Mouse (Mus musculus) granulocyte monocyte progenitor cell, adult 5-6 weeks (primary cell): ENCODE results near the gene Cd180. TPM values are rescaled to one million over a fixed set of nuclear protein-coding genes. Genes with fewer than 3 reads are reported as not detected.

Experiments used
- ATAC-seq: replicated peaks from 2 replicates; pipeline ENCODE4 v1.8.0; 2016; ENCODE audit warnings: mild to moderate bottlenecking, moderate TSS enrichment, inconsistent platforms; ENCODE audit not compliant: poor library complexity, severe bottlenecking
- total RNA-seq, 2 experiments: library from RNA; stranded (forward) in 1 of 2; stranded (reverse) in 1 of 2; fragments of 200-712, 200-1000 nt in 1 of 2; fragments of >200 nt in 1 of 2; fragmentation: Nextera tagmentation in 1 of 2; gene quantifications; 2 replicates each; pipeline ENCODE4 v1.2.3; 2014 to 2017

Gene Cd180
- total RNA-seq (2014; fragmentation: Nextera tagmentation) (32.1 and 37.9 TPM in 2 replicates), total RNA-seq (2017) (6.6 and 22.1 TPM in 2 replicates)

- peak; percentile 36 for ATAC-seq
Observed at GRCm38 (mm10) chr13:102693341-102693801, at the start of gene Cd180. TSS of gene Cd180 (plus strand) at chr13:102693558.

- no peak for ATAC-seq
Observed at GRCm38 (mm10) chr13:102644344-102644743, 49.0 kb upstream of the Cd180 start.

DNA sequence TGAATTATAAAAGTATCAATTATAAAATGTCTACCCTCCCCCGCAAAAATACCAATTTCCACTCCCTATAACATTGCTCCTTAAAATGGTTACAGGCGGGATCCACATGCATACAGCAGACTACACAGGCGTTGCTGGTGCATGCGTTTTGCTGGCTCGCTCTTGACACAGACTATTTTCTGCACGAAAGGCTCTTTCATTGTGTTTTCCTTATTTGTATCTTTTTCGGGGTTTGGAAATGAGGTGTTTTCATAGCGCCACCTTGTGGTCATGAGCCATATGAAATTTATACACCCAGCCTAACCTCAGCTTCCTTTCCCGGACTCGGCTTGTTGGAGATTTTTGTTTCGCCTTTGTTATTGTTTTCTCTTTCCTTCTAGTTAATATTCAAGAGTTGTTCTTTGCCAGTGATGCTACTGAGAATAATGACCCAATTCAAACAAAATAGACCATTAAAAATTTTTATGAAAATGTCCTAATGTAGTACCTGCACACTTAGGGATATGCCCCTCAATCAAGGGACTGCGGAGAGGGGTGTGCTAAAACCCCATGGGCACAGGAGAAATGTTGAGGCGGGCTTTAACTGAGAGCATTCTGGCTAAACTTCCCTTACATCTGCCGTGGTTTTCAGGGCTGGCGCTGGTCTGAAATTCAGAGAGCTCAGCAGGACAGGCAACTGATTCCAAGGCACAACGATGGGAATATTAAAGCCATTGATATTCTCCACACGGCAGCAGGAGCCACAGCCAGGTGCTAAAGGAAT, 48.4 kb upstream of the Cd180 start:
- ATAC-seq = peak; percentile 61

- peak; percentile 89 for ATAC-seq
Observed at GRCm38 (mm10) chr13:102646271-102646771, 47.0 kb upstream of the Cd180 start.

GRCm38 (mm10) chr13:102647511-102647910, 45.8 kb upstream of the Cd180 start:
- ATAC-seq = no peak

GRCm38 (mm10) chr13:102652303-102652889, 41.0 kb upstream of the Cd180 start:
- no peak for ATAC-seq

- ATAC-seq = no peak
Observed at GRCm38 (mm10) chr13:102655071-102655570, 38.2 kb upstream of the Cd180 start.

GRCm38 (mm10) chr13:102656153-102656690, 37.1 kb upstream of the Cd180 start:
- no peak for ATAC-seq

DNA sequence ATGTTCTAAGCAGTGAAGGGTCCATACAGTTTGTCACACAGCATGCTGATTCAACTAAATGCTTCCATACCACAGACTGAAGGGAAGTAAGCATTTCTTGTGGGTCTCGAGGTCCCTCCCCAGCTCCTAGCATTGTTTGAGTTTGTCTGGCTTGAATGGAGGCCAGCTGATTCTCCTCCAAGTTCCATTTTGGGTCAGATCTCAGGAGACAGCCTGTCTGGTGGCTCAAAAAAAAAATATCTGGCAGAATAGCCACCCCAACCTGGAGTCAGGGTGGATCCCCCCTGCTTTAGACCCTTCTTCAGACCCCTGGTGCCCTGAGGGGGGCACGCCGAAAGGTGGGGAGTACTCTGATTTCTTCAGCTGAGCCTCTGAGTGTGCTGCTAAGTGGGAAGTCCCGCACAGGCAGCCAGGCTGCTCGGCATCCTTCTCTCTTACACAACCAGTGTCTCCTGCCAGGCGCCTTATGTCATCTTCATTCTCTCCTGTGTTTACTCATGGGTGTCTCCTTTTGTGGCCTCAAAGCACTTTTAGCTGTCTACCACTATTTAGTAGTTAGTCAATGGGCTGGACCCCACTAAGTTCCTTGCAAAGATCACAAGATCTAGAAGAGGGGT, 35.0 kb upstream of the Cd180 start:
- peak; percentile 72 for ATAC-seq

DNA sequence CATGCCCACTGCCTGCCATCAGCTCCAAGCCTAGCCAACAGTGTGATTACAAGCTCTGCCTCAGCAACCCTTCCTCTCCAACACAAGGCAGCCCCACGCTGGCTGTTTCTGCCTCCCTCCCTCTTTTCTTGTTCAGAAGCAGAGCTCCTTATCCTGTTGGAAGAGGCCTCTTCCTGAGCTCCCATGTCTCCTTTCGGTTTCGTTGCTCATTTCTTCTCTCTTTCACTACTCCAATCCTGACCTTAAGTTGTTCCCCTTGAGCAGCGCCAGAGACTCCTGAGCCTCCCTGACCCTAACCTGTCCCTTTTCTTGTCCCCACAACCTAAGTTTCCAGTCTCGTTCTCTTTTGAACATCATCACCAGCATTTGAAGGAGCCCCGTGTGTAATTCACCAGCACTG, 29.3 kb upstream of the Cd180 start:
- peak; percentile 9 for ATAC-seq

DNA sequence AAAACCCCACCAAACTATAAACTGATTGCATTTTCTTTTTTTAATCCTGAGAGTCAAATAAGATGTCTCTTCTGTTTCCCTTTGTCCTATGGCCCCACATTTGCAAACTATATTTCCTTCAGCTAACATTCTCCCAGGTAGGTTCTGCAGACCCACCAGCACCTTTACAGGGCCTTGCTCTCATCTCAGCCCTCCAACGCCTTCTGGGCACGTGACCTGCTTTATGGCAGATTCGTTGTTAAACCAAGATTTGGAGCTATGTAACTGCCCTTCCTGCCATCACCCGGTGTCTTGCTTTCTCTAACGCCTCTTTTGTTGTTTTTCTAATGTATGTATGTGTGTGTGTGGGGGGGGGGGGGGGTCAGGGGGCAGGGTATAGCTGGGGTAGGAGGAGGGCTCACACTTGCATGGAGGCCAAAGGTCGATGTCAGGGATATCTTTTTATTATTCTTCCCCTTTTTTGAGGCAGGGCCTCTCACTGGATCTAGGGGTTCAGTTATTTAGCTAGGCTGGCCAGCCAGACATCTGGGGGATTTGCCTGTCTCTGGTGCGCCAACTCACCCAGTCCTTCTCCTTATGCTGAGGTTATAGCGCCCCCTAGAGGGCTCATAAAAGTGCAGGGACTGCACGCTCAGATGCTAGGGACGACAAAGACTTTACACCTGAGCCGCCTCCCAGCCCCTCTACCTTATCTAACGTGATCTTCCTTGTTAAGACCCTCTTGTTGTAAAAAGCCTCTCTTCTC, 28.3 kb upstream of the Cd180 start:
- ATAC-seq = peak; percentile 26

DNA sequence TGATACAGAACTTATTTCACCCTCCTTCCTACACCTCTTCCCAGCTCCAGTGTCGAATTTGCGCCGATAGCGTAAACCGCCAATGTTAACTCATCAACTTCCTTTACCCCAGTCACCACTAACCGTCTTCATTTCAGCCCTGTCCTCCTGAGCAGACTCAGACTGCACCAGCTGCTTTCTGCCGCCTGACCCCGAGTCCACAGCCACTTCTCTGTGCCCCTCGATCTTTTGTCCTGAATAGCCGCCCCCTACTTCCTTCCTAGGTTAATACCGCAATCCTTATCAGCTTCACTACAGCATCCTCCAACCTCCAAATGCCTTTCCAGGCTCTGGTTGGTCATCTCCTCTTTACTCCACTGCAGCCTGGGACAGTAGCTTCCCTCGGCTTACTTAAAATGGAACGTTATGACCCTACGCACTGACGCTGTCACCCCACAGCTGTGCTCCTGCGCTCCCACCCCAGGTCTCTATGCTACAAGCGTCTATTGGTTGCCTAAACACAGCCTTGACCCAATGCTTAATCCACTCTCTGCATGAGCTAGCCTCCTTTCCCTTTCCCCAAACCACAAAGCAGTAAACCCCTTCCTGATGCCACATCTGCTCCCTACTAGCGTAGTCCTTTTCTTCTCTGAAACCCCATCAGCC, 27.6 kb upstream of the Cd180 start:
- ATAC-seq = peak; percentile 47

DNA sequence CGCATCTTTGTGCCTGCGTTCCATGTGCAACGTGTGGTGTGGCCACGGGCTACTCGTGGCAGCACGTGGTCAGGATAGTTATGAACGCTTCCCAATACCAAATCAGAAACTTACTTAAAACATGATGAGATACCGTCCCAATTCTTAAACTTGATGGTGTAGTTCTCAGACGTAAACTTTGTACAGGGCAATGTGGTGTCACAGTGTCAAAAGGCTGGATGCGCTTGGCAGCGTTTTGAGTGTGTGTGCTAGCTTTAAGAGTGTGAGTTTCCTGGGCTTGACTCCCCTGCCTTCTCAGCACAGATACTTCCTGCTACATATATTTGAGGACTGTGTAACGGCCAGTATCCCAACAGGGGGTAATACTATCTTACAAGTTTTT, 27.1 kb upstream of the Cd180 start:
- ATAC-seq = no peak

GRCm38 (mm10) chr13:102666731-102667130, 26.6 kb upstream of the Cd180 start:
- peak; percentile 53 for ATAC-seq

GRCm38 (mm10) chr13:102667401-102667800, 26.0 kb upstream of the Cd180 start:
- no peak for ATAC-seq

GRCm38 (mm10) chr13:102667842-102668241, 25.5 kb upstream of the Cd180 start:
- ATAC-seq = peak; percentile 6; the same call in 1 of the 2 replicates

- peak; percentile 38 for ATAC-seq
Observed at GRCm38 (mm10) chr13:102668933-102669332, 24.4 kb upstream of the Cd180 start.

GRCm38 (mm10) chr13:102669522-102670256, 23.7 kb upstream of the Cd180 start:
- ATAC-seq = no peak

GRCm38 (mm10) chr13:102670503-102670902, 22.9 kb upstream of the Cd180 start:
- no peak for ATAC-seq
